Mouse (Mus musculus) urinary bladder, postnatal 25 days (tissue): ENCODE data around the gene Cd68.

Experiments used
- DNase-seq: peaks from one replicate; pipeline ENCODE4 v3.0.0; 2022; ENCODE audit warnings: low spot score

Cd68 gene

DNA sequence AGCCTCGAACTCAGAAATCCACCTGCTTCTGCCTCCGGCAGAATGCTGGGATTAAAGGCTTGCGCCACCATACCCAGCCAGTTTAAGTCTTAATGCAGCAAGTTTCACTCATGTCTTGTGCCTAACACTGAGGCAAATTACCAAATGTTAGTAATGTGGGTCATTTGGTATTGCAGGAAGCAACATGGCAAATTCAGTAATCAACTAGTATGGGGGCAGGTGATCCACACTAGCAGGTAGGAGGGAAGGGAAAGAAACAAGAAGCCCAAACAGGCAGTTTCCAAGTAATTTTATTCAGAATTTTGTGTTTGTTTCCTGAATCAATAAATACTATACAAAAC, 682 bp upstream of the Cd68 start:
- no peak for DNase-seq

DNA sequence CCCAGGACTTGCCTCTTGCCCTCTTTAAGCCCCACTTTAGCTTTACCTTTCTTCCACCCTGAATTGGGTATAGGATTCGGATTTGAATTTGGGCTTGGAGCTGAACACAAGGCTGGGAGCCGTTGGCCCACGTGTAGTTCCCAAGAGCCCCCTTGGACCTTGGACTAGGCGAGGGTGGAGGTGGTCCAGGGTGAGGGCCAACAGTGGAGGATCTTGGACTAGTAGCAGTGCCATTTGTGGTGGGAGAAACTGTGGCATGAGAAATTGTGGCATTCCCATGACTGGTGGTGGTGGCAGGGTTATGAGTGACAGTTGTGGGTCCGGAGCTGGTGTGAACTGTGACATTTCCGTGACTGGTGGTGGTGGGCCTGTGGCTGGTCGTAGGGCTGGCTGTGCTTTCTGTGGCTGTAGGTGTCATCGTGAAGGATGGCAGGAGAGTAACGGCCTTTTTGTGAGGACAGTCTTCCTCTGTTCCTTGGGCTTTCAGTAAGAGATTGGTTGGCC, 444 bp downstream of the Cd68 start:
- no peak for DNase-seq

DNA sequence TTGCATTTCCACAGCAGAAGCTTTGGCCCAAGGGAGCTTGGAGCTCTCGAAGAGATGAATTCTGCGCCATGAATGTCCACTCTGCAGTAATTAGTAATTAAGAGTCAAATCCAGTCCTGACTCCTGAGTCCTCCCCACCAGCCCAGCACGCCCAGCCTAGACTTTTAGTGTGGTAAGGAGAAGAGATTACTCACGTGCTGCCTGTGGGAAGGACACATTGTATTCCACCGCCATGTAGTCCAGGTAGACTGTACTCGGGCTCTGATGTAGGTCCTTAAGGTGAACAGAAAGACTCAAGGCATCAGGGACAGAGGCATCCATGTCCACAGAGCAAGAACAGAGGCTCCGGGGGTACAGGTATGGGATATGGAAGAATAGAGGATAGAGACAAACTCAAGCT, 1.1 kb downstream of the Cd68 start:
- no peak for DNase-seq

DNA sequence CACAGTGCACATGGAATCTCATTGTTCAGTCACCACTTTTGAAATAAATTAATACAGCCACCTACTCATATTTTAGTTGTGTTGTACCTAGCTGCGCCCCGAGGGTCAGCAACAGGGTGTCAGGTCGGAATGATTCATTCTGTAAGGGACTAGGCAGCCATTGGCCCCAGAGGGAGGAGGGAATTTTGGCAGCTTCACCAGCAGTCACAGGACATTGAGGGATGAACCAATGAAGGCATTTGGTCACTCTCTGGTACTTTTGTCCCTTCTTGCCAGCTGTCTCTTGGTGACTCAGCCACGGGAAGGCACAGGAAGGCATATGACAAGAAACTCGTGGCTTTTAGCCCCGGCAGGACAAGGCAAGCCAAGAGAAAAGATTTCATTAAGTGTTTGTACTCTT, 2.2 kb downstream of the Cd68 start:
- no peak for DNase-seq

DNA sequence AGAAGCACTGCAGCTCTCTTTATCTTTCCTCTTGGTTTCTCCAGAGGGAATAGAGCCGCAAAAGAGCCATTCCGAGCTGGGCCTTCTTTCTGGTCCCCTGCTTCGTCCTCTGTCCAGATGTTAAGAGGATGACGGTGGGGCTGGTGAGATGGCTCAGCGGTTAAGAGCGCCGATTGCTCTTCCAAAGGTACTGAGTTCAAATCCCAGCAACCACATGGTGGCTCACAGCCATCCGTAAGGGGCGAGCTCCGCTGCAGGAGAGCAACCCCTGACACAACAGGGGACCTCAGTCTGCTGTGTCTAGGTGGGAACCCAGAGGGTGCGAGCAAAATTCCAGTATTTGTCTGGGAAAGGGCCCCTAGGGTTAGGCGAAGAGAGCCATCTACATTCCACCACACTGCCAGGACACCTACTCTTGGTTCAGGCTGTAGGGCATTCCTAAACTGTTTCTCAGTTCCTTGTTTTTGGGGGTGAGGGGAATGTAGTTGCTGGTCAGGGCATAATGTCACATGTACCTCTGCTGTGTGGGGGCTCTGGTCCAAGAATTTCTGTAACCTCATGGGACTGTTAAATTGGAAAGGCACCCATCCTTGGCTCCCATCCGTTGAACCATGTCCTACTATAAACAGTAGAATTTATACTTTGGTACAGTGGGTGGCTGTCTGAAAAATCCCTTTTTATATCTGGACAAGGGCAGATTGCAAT, 2.8 kb downstream of the Cd68 start:
- DNase-seq = no peak

DNA sequence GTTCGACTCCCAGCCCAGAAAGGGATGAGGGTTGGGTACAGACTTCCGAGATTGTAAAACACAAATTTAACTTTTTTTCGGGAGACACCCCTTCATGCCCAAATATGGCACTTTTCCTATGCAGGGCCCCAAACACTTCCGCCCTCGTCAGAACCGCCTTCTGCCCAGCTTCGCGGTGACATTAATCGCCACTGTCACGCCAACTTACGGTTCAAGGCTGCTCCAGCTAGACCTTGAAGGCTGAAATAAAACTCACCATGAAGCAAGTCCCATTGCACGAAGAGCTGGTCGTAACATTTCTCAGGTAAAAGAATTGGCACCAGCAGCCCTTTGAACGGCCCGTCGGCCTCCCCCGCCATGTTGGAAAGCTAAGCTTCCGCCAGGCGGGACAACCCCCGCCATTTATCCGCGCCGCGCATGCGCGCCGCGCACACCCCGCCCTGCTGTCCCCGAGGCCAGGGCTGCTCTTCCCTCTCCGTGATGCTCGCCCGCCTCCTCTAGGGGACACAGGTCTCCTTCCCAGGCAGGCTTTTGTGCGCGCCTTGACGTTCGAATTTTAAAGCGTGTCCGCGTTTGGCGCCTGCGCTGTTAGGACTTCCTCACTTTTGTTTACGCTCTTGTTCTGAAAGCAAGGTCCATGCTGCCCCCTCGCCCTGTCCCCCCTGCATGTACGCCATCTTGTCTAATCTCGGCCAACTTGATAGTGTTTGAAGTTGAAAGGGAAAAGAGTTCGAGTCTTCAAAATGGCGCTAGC, 3.6 kb downstream of the Cd68 start, which contains the start of gene Mpdu1:
TSS of gene Mpdu1 (minus strand) at position 430 of the 754 bp plus-strand sequence.
- DNase-seq = peak; percentile 81

DNA sequence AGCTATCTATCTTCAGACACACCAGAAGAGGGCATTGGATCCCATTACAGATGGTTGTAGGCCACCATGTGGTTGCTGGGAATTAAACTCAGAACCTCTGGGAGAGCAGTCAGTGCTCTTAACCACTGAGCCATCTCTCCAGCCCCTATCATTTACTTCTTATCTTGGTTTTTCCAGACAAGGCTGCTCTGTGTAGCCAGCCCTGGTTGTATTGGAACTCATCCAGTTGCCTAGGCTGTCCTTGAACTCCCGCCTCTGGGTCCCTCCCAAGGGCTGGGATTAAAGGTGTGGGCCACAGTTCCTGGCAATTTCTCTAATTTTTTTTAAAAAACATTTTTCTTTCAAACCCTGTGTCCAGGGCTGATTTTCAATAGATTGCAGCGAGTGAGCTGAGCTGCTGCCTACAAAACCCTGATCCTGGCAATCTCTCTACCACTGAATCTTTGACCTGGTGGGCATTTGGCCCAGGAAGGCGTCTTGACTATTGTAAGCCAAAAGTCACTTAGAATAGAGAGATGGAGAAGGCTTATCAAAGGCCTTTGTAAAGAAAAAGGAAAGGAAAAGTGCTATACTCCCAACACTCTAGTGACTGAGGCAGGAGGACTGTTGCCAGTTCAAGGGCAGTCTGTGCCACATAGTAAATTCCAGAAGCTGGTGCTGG, 4.6 kb downstream of the Cd68 start:
- no peak for DNase-seq

DNA sequence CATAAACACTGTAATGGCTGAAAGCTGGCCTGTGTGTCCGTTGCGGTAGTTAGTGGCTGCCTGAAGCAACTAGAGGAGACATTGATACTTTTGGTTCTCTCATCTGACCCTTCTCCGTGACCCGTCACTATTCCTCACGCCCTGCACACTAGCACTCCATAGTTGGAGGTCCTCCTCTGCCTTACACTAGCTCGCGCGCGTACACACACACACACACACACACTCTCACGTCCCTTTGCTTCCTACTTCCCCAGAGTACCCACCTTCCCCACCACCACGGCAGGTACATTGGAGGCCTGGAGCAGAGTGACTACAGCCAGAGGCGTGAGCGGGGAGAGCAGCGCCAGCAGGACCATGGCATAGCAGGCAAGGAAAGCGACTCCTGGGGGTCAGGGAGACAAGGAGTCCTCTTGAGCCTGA, 8.5 kb downstream of the Cd68 start:
- DNase-seq = no peak

DNA sequence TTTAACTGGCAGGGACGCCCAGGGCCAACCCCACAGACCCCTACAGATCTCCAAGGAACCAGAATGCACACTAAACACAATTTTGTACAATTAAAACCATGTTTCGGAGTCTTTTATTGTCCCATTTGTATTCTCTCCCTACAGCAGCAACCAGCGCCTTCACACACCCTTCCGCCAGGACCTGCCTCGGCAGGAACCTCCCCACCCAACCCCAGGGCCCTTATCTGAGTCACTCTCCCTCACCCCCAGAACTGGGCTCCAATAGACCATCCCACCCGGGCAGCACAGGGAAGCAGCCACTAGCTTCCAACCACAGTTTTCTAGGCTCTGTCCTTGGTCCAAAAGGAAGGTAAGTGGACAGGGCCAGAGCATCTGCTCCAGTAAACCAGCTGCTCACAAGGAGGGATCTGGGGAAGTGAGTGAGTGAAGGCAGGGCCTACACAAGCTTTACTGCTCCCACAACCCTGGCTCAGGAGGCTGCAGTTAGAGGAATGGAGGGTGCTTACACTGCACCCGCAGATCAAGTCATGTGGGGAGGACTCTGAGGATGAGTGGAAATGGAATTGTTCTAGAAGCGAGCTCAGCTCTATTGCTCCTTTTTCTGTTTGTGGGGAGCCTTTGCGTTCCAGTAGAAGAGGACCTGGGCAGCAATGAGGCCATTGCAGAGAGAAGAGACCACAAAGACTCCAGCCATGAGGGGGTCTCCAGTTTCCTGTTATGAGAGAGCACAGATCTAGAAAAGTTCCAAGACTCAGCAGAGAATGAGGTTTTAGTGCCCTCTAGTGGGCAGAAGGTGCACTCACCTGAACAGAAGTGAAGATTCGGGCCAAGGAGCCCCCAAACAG, 9.1 kb downstream of the Cd68 start:
- peak; percentile 39 for DNase-seq

DNA sequence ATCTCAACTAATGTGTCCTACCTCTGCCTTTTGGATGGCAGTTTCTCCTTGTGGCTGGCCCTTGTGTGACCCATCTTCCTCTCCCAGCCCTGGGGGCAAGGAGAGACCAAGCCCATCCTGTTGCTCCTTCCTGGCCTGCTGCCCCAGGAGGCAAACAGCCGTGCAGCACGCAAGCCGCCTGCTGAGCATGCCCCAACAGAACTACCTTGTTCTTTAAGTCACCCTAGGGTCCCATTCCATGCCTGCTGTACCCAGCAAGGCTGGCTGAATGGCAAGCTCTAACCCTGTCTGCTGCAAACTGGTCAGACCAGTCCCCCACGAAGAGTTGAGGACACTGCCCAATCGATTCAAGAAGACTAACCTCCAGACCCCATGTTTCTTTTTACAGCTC, 9.9 kb downstream of the Cd68 start:
- peak; percentile 46 for DNase-seq

DNA sequence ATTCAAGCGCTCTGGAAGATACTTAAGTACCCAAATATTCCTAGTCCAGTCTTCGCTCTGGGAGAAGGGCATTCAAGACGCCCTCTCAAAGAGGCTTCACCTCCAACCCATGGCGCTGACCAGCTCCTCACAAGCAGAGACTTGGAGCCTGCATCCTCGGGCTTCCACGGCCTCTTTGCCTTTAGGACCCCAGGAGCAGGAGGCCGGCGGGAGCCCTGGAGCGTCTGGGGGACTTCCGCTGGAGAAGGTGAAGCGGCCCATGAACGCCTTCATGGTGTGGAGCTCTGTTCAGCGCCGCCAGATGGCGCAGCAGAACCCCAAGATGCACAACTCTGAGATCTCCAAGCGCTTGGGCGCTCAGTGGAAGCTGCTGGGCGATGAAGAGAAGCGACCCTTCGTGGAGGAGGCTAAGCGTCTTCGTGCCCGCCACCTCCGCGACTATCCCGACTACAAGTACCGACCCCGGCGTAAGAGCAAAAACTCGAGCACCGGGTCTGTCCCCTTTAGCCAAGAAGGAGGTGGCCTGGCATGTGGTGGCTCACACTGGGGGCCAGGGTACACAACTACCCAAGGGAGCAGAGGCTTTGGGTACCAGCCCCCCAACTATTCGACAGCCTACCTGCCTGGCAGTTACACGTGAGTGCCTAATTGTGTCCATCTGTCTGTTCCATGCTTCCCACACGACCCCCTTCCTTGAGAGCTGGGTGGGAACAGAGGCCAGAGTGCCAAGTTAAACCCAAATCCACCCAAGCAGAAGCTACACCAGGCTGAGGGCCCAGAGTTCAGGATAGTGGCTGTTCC, 10.5 kb downstream of the Cd68 start, which contains the start of gene Sox15:
TSS of gene Sox15 (plus strand) at position 51 of the 801 bp plus-strand sequence.
- peak; percentile 65 for DNase-seq

DNA sequence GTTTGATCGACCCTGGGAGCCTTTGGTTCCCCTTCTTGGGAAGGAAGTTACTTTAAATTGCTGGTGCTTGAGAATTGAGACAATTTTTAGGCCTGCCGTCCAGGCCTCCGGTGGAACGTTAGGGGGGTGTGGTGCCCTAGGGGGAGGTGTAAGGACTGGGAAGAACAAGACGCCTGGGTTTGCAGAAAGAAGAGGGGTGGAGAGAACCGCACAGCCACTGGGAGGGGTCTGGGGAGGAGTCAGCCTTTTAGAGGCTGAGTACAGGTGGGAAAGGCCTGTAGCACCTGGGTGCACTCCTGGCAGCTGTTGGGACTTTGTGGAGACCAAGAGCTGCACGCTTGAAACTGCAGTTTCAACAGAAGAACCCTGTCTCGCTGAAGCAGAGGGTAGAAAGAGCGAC, 11.2 kb downstream of the Cd68 start:
- DNase-seq = peak; percentile 25

DNA sequence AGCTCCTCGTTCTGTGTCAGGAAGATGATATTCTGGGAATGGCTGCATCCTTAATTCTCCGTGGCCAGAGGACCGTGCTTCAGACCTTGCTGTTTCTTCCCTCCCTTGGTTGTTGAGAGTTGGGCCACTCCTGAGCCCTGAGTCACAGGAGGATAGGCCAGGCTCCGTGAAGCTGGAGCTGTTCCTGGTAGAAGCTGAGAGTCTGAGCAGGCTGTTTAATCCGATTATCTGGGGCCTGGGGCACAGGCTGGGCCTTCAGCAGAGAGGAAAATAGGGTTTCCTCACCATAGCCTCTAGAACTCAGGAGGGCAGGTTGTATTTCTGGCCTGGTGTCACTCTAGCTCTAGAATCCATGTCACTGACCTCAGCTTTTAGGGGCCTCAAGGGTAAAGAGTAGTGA, 12.6 kb downstream of the Cd68 start:
- no peak for DNase-seq

DNA sequence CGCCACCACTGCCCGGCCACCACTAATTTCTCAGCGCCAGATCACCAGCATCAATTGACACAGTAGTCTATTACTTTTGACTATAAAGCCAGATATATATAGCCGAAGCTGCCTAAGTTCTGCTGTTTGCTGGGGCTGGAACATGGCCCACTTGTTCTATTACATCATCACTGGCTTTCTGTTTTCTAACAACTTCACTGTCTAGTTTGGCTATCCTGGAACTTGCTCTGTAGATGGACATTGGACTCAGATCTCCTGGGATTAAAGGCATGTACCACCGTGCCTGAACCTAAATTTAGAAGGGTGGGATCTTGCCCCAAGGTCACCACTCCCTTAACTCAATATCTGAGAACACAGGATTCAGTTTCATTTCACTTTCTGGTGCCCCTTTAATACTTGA, 20.1 kb downstream of the Cd68 start:
- DNase-seq = no peak

DNA sequence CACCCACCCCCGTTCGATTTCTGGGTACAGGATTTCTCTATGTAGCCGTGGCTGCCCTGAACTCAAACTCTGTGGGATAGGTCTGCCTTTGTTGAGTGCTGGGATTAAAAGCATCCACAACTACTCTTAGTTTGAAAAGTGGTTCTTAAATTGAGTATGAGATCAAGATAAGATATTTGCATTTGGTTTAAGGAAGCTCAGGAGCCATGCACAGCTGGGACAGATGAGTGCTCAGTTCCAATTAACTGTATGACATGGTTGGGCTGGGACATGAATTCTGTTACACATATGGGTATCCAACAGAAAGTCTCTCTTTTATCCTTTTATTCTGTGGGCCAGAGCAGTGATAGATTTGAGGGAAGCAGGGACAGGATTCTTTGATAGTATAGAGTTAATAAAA, 30.5 kb downstream of the Cd68 start:
- DNase-seq = no peak

DNA sequence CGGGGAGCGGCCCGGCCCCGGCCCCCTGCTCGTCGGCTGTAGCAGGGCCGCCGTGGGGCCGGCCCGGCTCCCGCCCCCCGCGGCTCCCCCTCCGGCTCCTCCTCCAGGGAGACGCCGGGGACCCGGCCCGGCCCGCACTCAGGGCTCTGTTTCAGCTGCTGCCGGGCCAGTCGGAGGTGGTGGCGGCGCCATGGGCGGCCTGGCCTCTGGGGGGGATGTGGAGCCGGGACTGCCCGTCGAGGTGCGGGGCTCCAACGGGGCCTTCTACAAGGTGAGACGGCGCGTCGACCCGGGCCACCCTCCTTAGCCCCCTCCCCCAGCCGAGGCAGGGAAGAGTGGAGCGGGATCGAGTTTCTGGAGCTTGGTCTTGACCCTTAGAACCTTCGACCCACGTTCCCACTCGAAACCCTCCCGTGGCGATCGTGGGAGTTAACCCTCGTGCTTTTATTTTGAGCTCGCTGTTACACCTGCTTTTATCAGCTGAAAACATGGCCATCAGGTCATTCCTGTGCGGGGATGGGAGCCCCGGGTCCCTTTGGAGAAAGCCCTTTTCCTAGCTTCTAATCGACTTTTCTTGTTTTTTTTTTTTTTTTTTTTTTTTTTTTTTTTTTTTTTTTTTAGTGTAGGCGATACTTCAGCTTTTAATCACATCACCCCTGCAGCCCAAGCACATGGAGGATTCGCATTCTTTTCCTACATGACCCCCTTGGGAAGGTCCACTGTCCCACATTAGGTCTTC, 32.7 kb downstream of the Cd68 start:
- DNase-seq = peak; percentile 53

DNA sequence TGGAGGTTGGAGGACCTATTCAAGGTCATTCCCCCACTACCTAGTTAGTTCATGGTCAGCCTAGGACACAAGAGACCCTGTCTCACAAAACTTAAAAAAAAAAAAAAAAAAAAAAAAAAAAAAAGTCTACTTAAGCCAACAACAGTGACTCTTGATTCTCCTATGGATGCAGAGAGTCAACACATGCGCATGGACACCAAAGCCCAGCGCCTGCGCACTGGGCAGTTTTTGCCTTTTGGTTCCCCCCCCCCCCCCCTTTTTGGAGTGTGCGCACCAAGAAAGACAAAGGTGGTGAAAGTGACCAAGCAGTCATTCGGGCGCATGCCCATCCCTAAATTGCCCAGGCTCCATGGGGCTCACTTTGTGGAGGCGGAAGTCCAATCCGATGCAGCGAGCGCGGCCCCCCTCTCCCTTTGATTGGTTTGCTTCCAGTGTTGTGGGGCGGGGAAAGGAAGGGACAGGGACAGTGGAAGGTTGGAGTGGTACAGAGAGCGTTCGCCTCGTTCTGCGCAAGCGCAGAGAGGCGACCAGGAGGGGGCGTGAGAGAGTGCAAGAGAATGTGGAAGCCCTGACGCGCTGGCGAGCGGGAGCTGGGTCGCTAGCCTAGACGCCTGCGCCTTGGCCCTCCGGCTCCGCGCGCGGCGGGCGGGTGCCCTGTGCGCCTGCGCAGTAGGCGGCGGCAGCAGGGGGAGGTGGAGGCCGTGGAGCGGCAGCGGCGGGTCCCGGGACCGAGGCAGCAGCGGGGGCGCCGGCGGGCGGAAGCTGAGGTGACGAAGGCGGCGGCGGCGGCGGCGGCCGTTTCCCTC, 33.5 kb downstream of the Cd68 start, which contains the start of gene Fxr2:
TSS of gene Fxr2 (plus strand) at position 707 of the 806 bp plus-strand sequence.
- peak; percentile 100 for DNase-seq

DNA sequence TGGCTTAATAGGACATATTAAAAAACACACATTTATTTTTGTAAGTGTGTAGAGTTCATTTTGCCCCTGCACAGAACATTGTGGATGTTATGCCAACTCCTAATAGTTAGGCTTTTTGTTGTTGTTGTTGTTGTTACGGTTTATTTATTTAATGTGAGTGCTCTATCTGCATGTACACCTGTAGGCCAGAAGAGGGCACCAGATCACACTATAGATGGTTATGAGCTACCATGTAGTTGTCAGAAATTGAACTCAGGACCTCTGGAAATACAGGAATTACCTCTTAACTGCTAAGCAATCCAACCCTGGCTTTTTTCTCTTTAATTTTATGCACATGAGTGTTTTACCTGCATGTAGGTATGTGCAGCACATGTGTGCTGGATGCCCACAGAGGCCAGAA, 36.2 kb downstream of the Cd68 start:
- no peak for DNase-seq

DNA sequence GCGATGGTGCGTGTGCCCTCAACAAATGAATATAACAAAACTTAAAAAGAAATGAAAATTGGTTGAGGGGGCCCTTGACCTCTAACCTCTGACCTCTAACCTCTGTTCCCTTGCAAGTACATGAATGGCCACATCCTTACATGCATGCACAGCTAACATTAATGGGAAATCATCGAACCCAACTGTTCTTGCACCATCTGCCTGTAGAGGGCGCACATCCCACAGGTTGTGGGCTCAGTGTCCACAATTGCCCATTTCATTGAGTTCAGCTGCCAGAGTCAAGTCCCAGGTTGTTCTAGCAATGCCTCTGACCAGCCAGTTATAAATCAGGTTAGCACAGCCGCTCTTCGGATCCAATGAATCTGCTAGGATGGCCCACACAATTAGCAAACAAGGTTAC, 37.7 kb downstream of the Cd68 start:
- peak; percentile 76 for DNase-seq
